Mouse (Mus musculus) ovary, postnatal 10 days (tissue): Measurements from ENCODE around the gene Gm4567.
"Not testable (repeated sequence)": the region's sequence is repeated elsewhere in the genome, so short reads cannot be mapped to it uniquely, and the experiment has no call there.

ENCODE experiments used
- DNase-seq: peaks from one replicate; pipeline ENCODE4 v3.0.0; 2022; ENCODE audit warnings: low spot score

Gene Gm4567

GRCm38 (mm10) chr7:22719610-22720009 is at the start of gene Gm4567:
Gene Gm4567, minus strand, starts transcription at chr7:22719710.
- DNase-seq = not testable (repeated sequence)

GRCm38 (mm10) chr7:22761397-22761796 is 41.9 kb upstream of the Gm4567 start, which contains the start of gene Vmn1r157:
Gene Vmn1r157, plus strand, starts transcription at chr7:22761697.
- not testable (repeated sequence) for DNase-seq

GRCm38 (mm10) chr7:22692217-22692616 is 27.3 kb downstream of the Gm4567 start, which contains the start of gene Gm8693:
Gene Gm8693, minus strand, starts transcription at chr7:22692317.
- DNase-seq = not testable (repeated sequence)
